Mouse (Mus musculus): ENCODE data around the gene Pla2g2c. TPM values are rescaled to one million over a fixed set of nuclear protein-coding genes. Genes with fewer than 3 reads are reported as not detected.

Pla2g2c gene
- 0.01 TPM in 1 of 2 replicates, not detected in the other for polyA plus RNA-seq (2012; rRNA removed)
- not detected in 2 replicates for polyA plus RNA-seq (2014; fragmentation: Nextera tagmentation; extraction: Ambion mirVana)

GRCm38 (mm10) chr4:138724354-138725126 lies at the start of gene Pla2g2c:
Gene Pla2g2c (plus strand): TSS chr4:138724792.
- Histone ChIP-seq H3K27ac (no peak within 1 kb of the TSS), H3K4me1 (replicated peaks; ENCODE audit: control insufficient read depth in 2 of 2, insufficient read depth in 2 of 2, low read length in 1 of 2) (no peaks in the 10 kb centered on the region), H3K27me3 (ENCODE audit: control insufficient read depth, insufficient read depth, low read length) (no peaks in the 10 kb centered on the region), H3K36me3 (replicated peaks; ENCODE audit: control insufficient read depth, insufficient read depth, low read depth) (no peaks in the 10 kb centered on the region), H3K4me2 (ENCODE audit: low read depth) (no peak within 1 kb of the TSS), H3K9ac (replicated peaks) (no peak within 1 kb of the TSS), H3K4me3 (ENCODE audit: insufficient read depth in 1 of 2, low read depth in 2 of 2, low read length in 2 of 2) (no peak within 1 kb of the TSS), H3K9me3 (ENCODE audit: control insufficient read depth, low read length) (no peaks in the 10 kb centered on the region)
- TF ChIP-seq CTCF (IDR thresholded peaks at IDR 0.05; ENCODE audit: low read depth): no peak
- no peak for TF ChIP-seq EP300 (IDR thresholded peaks at IDR 0.05; ENCODE audit: low read depth)
- ATAC-seq (ENCODE audit: insufficient read depth) (no peak), DNase-seq (ENCODE audit: low read depth in 3 of 3, low spot score in 3 of 3) (no peak)
- 14% methylated on average over 18 of the region's 18 CpGs for WGBS (ENCODE audit: insufficient replicate concordance)

- Histone ChIP-seq H3K9ac (replicated peaks) (no peak overlapping the region), H3K9me3 (ENCODE audit: control insufficient read depth, low read length) (no peaks in the 10 kb centered on the region), H3K27me3 (ENCODE audit: control insufficient read depth, insufficient read depth, low read length) (no peaks in the 10 kb centered on the region), H3K4me1 (replicated peaks; ENCODE audit: control insufficient read depth in 2 of 2, insufficient read depth in 2 of 2, low read length in 1 of 2) (no peaks in the 10 kb centered on the region), H3K27ac (no peak overlapping the region), H3K4me2 (ENCODE audit: low read depth) (no peak overlapping the region), H3K4me3 (ENCODE audit: insufficient read depth in 1 of 2, low read depth in 2 of 2, low read length in 2 of 2) (no peak overlapping the region), H3K36me3 (replicated peaks; ENCODE audit: control insufficient read depth, insufficient read depth, low read depth) (no peaks in the 10 kb centered on the region)
- ATAC-seq (ENCODE audit: insufficient read depth) (no peak), DNase-seq (ENCODE audit: low read depth in 3 of 3, low spot score in 3 of 3) (no peak)
- TF ChIP-seq EP300 (IDR thresholded peaks at IDR 0.05; ENCODE audit: low read depth) (no peak), CTCF (IDR thresholded peaks at IDR 0.05; ENCODE audit: low read depth) (no peak)
- WGBS (ENCODE audit: insufficient replicate concordance): 10% methylated on average over 16 of the region's 16 CpGs
Observed at GRCm38 (mm10) chr4:138676480-138676879, 48.1 kb upstream of the Pla2g2c start.

GRCm38 (mm10) chr4:138677579-138677978 lies 47.0 kb upstream of the Pla2g2c start:
- DNase-seq (ENCODE audit: low read depth in 3 of 3, low spot score in 3 of 3) (no peak), ATAC-seq (ENCODE audit: insufficient read depth) (no peak)
- Histone ChIP-seq H3K4me2 (ENCODE audit: low read depth) (no peak overlapping the region), H3K4me1 (replicated peaks; ENCODE audit: control insufficient read depth in 2 of 2, insufficient read depth in 2 of 2, low read length in 1 of 2) (no peaks in the 10 kb centered on the region), H3K9ac (replicated peaks) (no peak overlapping the region), H3K27me3 (ENCODE audit: control insufficient read depth, insufficient read depth, low read length) (no peaks in the 10 kb centered on the region), H3K4me3 (ENCODE audit: insufficient read depth in 1 of 2, low read depth in 2 of 2, low read length in 2 of 2) (no peak overlapping the region), H3K36me3 (replicated peaks; ENCODE audit: control insufficient read depth, insufficient read depth, low read depth) (no peaks in the 10 kb centered on the region), H3K27ac (no peak overlapping the region), H3K9me3 (ENCODE audit: control insufficient read depth, low read length) (no peaks in the 10 kb centered on the region)
- WGBS (ENCODE audit: insufficient replicate concordance): 19% methylated on average over 16 of the region's 16 CpGs
- no peak for TF ChIP-seq CTCF (IDR thresholded peaks at IDR 0.05; ENCODE audit: low read depth)

GRCm38 (mm10) chr4:138680124-138680523 lies 44.5 kb upstream of the Pla2g2c start:
- TF ChIP-seq CTCF (IDR thresholded peaks at IDR 0.05; ENCODE audit: low read depth) (no peak), EP300 (IDR thresholded peaks at IDR 0.05; ENCODE audit: low read depth) (no peak)
- Histone ChIP-seq H3K4me2 (ENCODE audit: low read depth) (no peak overlapping the region), H3K36me3 (replicated peaks; ENCODE audit: control insufficient read depth, insufficient read depth, low read depth) (no peaks in the 10 kb centered on the region), H3K9ac (replicated peaks) (no peak overlapping the region), H3K4me3 (ENCODE audit: insufficient read depth in 1 of 2, low read depth in 2 of 2, low read length in 2 of 2) (no peak overlapping the region), H3K27ac (no peak overlapping the region), H3K9me3 (ENCODE audit: control insufficient read depth, low read length) (no peaks in the 10 kb centered on the region), H3K4me1 (replicated peaks; ENCODE audit: control insufficient read depth in 2 of 2, insufficient read depth in 2 of 2, low read length in 1 of 2) (no peaks in the 10 kb centered on the region), H3K27me3 (ENCODE audit: control insufficient read depth, insufficient read depth, low read length) (no peaks in the 10 kb centered on the region)
- 52% methylated on average over 4 of the region's 4 CpGs for WGBS (ENCODE audit: insufficient replicate concordance)
- DNase-seq (ENCODE audit: low read depth in 3 of 3, low spot score in 3 of 3): no peak
- ATAC-seq (ENCODE audit: insufficient read depth): no peak

GRCm38 (mm10) chr4:138682760-138683159 lies 41.8 kb upstream of the Pla2g2c start:
- 44% methylated on average over 2 of the region's 2 CpGs for WGBS (ENCODE audit: insufficient replicate concordance)
- no peak overlapping the region for H3K4me2 ChIP-seq (ENCODE audit: low read depth)
- DNase-seq (ENCODE audit: low read depth in 3 of 3, low spot score in 3 of 3) (no peak), ATAC-seq (ENCODE audit: insufficient read depth) (no peak)
- H3K9me3 ChIP-seq (ENCODE audit: control insufficient read depth, low read length): no peaks in the 10 kb centered on the region
- H3K4me1 ChIP-seq (replicated peaks; ENCODE audit: control insufficient read depth in 2 of 2, insufficient read depth in 2 of 2, low read length in 1 of 2): no peaks in the 10 kb centered on the region
- H3K9ac ChIP-seq (replicated peaks): no peak overlapping the region
- H3K27ac ChIP-seq: no peak overlapping the region
- no peaks in the 10 kb centered on the region for H3K27me3 ChIP-seq (ENCODE audit: control insufficient read depth, insufficient read depth, low read length)
- TF ChIP-seq CTCF (IDR thresholded peaks at IDR 0.05; ENCODE audit: low read depth) (no peak), EP300 (IDR thresholded peaks at IDR 0.05; ENCODE audit: low read depth) (no peak)
- no peaks in the 10 kb centered on the region for H3K36me3 ChIP-seq (replicated peaks; ENCODE audit: control insufficient read depth, insufficient read depth, low read depth)
- no peak overlapping the region for H3K4me3 ChIP-seq (ENCODE audit: insufficient read depth in 1 of 2, low read depth in 2 of 2, low read length in 2 of 2)
